Mouse (Mus musculus) brain, embryonic 14.5 days (tissue): ENCODE results near the gene Fra10ac1.

Experiments
- CTCF ChIP-seq: fragments of 200-500 bp; IDR thresholded peaks from 2 replicates; pipeline ENCODE4 v1.5.1; 2012; ENCODE audit warnings: inconsistent platforms, mild to moderate bottlenecking, moderate library complexity, borderline replicate concordance; ENCODE audit not compliant: insufficient read depth, insufficient read length; ENCODE audit errors: extremely low read depth
- POLR2A ChIP-seq: fragments of 200-500 bp; IDR thresholded peaks from 2 replicates; pipeline ENCODE4 v1.6.1; 2012; ENCODE audit warnings: mild to moderate bottlenecking, inconsistent platforms, borderline replicate concordance; ENCODE audit not compliant: poor library complexity, insufficient read depth, insufficient read length, severe bottlenecking; ENCODE audit errors: extremely low read depth

GRCm38 (mm10) chr19:38217696-38218095, 6.3 kb downstream of the Fra10ac1 start:
- no peak for TF ChIP-seq CTCF
- TF ChIP-seq POLR2A: no peak
